Mouse (Mus musculus) adipocyte (in vitro differentiated cells): ENCODE measurements at regions not wholly inside any gene's neighbourhood (a gene's known extent, or its start where the extent isn't known, plus 50 kb on each side); places are given as distances from the start of the nearest gene placed in this dataset.

Experiments used
- DNase-seq: peaks from one replicate; pipeline ENCODE4 v3.0.0-alpha.2; 2016; ENCODE audit warnings: low spot score

DNA sequence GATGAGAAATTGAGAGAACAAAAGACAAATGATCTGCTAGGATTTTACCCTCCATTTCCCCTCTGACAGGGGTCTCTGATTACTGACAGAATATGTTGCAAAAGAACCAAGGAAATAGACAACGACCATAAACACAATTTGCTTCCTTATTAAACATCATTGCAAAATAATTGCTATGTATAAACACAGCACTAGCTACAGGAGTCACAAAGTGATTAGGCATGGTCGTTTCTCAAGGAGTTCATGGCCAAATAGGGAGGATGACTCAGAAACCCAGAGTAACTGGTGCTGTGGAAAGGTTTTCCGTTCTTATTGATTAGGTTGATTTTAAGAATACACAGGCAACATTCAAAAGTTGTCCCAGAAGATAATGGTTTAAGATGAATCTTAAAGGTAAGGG lies 180.4 kb downstream of the Gm12728 start:
- no peak for DNase-seq

DNA sequence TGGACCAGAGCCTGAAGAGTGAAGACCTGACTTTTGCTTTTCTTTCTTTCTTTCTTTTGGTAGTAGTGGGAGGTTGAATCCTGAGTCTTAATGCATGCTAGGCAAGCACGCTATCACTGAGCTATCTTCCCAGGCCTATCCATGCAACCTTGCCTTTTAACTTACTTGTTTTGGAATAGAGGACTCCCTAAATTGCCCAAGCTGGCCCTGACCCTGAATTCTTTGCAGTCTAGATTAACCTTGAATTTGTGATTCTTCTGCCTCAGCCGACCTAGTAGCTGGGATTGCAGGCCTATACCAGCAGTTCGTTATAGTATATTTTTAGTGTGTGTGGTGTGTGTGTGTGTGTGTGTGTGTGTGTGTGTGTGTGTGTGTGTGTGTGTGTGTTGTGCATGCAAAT lies 183.1 kb downstream of the Gm12728 start:
- no peak for DNase-seq

DNA sequence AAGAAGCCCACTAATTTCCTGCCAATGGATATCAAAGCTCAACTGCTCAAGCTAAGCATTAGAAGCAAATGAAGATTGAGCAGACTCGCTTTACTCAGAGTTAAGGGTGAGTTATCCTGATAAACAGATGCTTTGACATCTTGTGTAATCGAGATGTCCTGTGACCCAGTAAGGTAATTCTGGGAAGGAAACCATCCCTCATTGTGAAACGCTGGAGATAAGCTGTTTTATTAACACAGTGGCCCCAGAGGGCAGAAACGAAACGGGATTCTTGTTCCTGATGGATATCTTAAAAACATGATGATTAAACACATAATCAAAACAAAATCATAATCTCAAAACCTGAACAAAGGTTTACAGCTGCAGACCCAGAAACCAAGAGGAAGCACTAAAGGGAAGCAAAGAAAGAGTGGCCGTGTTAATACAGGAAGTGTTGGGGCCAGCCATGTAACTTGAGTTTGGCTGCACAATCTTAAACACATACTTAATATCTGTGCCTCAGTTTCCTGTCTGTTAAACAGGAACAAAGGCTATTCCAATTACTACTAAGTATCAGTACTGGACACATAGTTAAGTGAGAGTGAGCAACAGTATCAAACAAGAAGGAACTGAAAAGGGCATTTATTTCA lies 184.2 kb downstream of the Gm12728 start:
- DNase-seq: peak; percentile 22

DNA sequence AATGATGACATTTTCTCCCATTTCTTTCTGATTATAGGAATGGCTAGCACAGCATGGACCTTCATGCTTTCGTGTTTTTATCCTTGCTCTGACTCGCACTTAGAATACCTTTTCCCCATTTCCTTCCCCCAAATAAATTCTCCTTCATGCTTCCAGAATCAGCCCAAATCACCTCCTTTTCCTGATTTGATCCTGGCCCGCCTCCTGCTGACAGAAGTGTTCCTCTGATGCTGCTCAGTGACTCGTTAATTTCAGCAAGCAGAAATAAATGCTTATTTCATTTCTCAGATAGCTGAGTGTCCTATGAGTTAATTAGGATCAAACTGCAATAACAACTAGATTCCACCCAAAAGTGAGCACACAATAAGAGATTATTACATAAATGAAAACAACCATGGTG lies 185.3 kb downstream of the Gm12728 start:
- no peak for DNase-seq

DNA sequence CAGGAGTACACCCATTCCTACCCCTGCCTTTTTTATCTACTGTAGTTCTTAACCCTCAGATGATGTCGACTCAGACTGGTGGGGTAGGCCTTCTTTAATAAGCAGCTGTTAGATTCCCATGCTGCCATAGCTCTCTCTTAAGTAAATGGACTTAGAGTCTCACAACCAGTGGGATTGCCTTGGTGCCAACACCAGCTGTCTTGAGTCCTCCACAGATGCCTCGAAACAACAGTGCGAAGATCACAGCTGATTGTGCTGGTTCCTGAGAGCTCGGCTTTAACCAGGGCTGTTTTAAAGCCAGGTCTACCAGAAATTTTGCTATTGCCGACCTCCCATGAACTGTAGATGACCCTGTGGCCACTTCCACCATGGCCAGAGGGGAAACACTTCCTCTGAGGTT lies 189.4 kb downstream of the Gm12728 start:
- DNase-seq: no peak

DNA sequence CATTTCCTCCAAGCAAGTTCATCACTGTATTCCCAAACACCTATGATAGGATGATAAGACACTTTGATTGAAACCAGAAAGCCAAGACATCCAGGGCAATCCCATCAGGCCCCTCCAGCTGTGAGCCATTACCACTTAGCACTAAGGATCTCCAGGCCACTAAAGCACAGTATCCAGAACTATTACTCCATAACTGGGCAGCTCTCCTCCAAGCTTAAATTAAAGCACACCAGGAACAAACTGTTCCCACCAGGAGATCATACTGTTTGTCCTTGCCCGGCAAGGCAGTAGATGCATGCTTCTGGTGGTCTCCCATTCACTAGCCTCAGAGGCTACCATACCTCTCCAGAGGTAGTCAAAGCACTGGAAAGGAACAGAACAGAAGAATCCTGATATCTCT lies 193.3 kb downstream of the Gm12728 start:
- DNase-seq: no peak

DNA sequence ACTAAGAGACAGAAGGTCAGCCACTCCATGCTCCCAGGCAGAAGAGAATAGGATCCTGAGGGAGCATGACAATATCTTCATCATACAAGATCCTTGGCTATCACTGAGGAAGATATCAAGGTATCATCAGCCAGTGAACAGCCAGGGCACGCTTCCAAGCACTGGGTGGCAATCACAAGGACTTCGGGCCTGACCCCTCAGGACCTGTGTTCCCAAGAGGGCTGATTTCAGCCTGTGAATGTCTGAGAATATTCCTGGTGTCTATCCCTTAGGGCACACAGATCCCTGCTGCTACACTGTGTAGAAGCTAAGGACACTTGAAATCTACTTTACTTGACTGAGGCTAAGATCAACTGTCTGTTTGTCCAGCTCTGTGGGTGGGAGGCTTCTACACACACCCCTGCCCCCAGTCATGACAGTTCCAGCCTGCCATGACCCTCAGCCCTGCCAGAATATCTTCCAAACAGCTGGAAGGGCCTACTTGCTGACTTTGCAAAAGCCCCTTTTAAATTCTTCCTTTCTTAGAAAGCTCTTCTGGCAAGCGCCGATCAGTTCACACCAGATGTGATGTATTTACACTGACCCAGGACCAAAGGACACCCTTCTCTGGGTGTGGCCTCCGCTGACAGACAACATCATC lies 198.4 kb downstream of the Gm12728 start:
- DNase-seq: no peak

DNA sequence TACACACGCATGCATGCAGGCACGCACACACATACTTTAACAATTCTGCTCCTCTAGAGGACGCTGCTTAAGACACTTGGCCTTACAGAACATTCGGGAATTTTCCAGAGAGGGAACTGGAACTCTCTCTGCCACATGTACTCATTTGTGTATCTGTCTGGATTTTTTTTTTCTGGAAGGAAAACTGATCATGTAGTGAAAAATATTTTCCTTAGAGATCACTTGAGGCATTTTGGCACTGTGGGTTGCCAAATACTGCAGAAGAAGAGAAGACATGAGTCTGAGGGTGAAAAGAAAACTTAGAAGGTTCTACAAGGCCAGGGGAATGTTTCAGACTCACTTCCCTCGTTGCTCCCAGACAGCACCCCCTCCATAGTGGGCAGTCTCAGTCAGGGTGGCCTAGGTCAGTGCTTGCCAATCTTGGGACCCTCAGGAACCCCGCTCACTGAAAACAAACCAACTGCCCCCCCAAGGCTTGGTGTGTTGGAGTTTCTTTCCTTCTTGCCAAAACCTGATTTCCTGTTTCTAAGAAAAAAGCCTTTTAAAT lies 203.0 kb downstream of the Gm12728 start:
- DNase-seq: peak; percentile 42

DNA sequence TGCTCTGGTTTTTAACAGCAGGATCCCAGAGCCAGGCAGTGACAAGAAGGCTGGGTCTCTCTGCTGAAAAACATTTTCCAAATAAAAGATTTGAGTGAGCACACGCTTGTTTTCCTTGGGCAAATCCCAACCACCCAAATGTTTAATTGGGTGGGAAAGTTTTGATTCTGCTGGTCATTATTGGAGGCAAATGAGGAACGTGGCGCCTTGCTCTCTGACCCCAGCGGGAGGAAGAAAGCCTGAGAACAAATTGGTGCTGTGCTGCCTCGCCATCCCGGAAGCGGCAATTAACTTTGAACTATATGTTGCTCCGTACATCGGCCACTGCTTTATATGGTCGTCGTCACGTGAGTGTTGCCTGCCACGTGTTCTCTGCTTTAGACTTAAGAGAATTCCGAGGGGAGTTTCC lies 204.7 kb downstream of the Gm12728 start:
- no peak for DNase-seq

DNA sequence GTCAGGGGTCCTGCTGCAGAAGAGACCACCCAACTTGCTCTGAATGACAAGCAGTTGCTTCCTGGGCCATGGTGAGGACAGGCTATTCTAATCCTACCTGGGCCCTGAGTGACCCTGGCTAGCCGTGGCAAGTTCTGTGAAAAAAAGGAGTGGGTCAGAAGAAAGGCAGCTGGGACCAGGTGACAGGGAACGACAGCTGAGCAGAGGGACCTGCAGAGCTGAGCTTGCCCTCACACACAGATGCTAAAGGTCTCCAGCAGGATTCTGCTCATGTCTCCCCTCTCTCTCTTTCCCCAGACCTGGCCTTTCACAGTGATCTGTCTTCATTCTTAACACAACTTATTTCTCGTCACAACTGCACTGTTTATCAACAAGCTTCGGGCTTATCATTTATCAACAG lies 206.4 kb downstream of the Gm12728 start:
- DNase-seq: no peak

DNA sequence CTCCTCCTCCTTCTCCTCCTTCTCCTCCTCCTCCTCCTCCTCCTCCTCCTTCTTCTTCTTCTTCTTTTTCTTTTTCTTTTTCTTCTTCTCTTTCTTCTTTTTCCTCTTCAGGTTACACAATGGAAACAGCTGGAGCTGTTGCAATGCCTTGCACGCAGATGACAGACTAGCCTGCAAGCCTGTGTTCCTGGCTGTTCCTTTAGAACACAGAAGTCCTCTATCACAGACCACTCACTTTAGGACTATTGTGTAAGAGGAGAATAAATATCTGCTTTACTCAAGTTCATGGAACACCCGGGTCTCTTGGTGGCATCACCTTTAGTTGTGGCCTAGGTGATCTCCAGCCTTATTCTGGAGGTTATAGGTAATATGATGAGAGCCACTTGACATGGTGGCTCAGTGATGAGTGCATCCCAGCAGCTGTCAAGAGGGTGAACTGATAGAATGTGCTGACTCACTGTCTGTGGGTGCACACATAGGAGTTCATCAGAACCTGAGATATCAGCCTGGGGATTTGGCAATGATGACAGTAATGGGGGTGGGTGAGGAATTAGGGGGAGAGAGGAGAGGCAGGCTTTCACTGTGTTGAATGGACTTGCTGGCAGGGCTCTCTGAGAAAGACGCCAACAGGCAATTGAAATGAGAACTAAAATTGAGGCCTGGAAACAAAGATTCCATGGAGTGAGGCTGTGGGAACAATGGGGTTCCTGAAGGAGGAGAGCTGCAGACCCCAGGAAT lies 207.4 kb downstream of the Gm12728 start:
- no peak for DNase-seq

DNA sequence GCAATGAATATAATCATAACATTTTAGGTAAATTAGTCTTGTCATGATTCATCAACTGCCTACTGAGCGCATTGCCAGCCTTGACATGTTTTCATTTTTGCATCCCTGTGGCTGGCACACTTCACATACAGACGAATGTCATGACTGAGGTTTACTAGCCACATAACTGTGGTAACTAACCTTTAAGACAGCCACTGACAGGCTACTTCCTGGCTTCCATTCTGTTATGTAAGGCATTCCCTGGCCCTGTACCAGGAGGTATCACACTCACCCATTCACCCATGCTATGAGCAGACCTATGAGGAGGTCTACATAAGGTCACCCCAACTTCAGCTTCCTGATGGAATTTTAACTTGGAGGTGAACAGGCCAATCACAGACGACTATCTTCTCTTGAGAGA lies 212.8 kb downstream of the Gm12728 start:
- no peak for DNase-seq

DNA sequence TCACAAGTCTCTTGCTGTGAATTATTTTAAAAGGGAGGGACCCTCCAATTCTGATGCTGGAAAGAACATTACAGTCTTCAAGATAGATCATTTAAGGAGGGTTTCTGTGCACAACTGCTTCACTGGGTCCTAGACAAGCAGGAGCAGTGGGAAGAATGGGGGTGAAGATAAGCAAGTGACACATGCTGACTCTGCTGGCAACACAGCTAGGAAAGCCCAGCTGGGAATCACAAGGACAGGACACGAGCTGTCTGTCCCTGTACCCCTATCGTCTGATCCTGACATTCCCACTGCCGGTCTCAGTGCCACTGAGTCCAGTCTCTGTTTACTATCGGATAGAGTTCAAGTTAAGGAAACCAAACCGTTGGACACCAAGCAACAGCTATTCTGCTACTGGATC lies 216.3 kb downstream of the Gm12728 start:
- DNase-seq: no peak

DNA sequence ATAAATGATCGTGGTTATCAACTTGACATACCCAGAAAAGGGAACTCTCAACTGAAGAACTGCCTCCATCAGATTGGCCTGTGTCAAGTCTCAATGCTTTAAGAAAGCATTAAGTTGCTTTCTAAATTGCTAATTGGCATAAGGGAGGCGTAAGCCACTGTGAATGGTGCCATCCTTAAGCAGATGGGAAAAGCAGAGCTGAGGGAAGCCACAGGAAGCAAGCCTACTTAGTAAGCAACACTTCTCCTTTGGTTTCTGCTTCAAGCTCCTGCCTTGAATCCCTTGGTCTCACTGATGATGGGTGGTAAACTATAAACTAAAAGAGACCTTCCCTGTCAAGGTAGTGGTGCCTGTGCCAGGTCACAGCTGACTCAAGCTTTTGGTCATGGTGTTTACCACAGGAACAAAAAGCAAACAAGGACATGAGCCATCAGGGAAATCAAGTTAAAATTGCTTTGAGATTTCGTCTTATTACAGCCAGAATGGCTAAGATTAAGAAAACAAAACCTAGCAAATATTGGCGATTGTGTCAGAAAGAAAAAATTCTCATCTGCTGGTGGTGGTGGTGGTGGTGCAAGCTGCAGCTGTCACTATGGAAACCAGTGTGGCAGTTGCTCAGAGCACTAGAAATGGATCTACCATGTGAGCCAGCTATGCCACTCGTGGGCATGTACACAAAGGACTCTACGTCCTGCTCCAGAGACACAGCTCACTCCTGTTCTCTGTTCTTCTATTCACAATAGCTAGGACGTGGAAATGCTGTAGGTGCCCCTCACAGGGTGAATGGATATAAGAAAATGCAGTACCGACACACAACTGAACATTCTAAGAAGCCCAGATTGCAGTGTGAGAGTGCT lies 217.9 kb downstream of the Gm12728 start:
- no peak for DNase-seq

DNA sequence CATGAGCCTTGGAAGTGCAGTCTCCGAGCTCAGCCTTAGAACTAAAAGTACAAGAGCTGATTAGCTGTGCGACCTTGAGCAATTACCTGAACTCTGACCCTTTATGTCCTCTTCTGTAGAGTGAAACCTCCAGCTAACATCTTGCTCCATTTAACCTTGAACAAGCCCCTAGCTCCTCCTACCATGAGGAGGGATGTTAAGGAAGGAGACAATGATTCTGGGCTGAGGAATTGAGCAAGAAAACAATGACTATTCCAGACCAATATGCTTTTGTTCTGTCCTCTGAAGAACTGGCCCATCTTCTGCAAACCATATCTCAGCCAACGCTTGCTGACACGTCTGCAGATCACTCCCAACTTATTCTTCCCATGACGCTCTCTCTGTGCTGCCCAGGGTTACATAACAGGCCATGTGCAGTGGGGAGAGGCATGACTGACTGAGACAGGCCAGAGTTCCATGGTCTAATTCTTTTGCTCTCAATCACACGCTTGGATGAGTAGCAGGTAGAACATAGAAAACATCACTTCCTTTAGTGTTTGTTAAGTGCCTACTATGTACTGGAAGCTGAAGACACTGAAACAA lies 227.5 kb downstream of the Gm12728 start:
- no peak for DNase-seq

DNA sequence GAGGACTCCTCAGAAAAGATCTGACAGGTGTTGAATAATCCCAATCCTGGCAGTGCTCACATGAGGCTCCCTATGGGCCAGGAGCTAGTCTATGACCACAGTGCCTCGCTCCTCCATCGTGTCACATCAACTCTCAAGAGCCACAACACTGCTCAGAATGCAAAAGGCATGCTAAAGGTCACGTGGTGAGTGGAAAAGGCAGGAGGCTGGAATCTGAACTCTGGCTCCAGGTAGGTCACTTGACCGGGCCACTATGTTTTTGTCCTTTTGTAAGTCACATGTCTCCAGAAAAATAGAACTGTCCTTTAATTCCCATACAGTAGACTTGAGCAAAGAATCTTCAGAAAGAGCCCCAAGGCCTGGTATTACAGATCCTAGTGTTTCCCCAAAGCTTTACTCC lies 229.3 kb downstream of the Gm12728 start:
- no peak for DNase-seq

DNA sequence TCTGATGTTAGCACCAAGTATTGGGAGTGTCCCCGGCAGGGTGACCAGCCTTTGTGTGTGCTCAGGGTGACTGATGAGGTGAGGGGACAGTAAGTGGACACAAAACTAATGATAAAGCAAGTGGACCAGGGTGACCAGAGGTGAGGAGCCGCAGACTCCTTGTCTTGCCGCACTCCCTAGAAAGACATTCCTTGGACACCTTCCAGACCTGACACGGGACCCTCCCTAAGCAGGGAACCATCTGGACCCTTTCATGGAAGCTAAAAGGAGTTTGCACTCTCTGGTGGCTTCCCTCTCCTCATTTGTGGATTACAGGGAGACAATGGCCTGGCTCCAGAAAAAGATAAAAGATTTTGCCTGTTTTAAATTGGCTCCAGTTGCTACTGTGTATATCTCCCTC lies 230.7 kb downstream of the Gm12728 start:
- DNase-seq: no peak

DNA sequence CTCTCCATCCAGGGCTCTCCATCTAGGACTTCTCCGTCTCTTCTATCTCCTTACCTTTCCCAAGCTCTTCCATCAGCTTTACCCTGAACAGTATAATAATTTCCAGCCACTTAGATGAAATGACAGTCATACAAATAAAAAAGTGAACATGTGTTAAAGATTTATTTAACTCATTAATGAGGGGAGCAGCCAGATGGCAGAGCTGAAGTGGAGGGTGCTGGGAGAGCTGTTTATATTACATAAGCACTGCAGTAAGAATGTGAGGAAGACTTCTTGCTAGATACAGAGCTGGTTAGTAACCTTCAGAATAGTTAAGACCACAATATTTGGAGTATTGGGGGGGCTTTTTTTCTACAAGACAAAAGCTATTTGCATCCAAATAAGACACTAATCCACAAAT lies 234.9 kb downstream of the Gm12728 start:
- DNase-seq: no peak

DNA sequence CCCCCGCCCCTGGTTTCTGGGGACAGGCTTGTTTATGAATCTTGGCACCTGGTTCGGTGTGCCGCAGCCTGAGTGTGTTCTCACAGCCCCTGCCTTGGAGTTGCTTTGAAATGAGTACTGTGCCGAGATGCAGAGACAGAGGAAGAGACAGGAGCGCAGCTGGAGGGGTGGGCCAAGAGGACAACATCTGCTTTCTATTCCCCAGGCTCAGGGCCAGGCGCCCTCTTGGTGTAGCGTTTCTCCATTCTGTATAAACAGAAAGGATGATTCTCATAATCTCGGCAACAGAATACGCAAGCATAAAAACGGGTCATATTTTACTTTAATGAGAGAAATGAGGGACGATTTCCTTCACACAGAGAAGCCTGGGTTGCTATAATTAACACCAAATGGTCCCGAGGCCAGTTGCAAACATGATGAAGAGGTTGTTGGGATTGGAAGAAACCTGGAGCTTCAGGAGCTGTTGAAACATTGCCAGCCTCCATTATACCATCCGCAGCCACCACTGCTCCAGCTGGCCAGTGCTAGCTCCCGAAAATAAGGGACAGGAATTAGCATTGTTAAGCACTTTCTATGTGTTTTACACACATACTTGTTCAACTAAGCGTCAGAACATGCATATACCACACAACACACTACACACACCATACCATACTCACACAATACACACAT lies 236.4 kb downstream of the Gm12728 start:
- no peak for DNase-seq

DNA sequence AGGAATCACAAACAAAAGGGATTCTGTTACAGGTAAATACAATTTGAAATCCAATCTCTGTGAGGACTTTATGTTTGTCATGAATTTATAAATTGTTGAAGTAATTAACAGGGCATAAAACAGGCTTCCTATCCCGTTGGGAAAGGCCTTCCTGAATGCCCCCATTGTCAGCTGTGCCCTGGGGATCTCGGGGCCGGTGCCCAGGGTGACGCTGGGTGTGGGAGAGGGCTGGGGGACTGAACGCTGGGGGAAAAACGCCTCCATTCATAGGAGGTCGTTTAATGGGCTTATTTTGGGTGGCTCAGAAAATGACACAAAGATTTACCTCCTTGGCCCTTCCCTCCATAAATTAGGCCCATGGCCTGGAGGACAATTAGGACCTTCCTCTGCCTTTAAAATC lies 250.7 kb downstream of the Gm12728 start:
- DNase-seq: no peak

DNA sequence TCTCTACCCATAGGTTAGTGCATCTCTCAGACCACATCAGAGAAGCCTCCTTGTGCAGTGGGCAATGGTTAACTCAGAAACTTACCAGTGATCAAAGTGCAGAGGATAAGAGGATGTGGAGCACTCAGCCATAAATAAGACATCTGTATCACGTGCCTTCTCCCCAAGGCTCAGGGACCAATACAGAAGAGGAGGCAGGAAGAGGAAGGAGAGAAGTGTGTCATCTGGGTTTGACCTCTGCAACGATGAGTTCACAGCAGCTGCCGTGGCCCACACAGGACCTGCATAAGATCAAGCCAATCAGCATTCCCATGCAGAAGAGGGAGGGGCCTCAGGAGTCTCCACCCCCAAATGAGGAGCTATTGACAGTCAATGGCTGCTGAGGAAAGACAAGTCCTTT lies 252.8 kb downstream of the Gm12728 start:
- no peak for DNase-seq
